Mouse (Mus musculus): ENCODE data around the gene Olfr288.

Olfr288 gene

GRCm38 (mm10) chr15:98166963-98167644, 28.2 kb downstream of the Olfr288 start, which contains the start of gene Ccdc184:
Gene Ccdc184, plus strand, starts transcription at chr15:98167158.
- in situ Hi-C loops (cut with MboI), result no loop called here

- in situ Hi-C loops (cut with MboI), result no loop called here
Measured at GRCm38 (mm10) chr15:98165525-98165924, 29.8 kb downstream of the Olfr288 start, which contains the start of gene Asb8. Gene Asb8, minus strand, starts transcription at chr15:98165625.

- in situ Hi-C loops (cut with MboI), result no loop called here
Measured at GRCm38 (mm10) chr15:98162561-98162960, 32.8 kb downstream of the Olfr288 start.

GRCm38 (mm10) chr15:98161026-98161805, 34.1 kb downstream of the Olfr288 start:
- in situ Hi-C loops (cut with MboI), result no loop called here

GRCm38 (mm10) chr15:98157253-98157652, 38.1 kb downstream of the Olfr288 start:
- in situ Hi-C loops (cut with MboI), result no loop called here

GRCm38 (mm10) chr15:98155944-98156343, 39.4 kb downstream of the Olfr288 start:
- in situ Hi-C loops (cut with MboI), result no loop called here

- in situ Hi-C loops (cut with MboI), result no loop called here
Measured at GRCm38 (mm10) chr15:98155272-98155671, 40.1 kb downstream of the Olfr288 start.

GRCm38 (mm10) chr15:98154631-98155030, 40.7 kb downstream of the Olfr288 start:
- in situ Hi-C loops (cut with MboI), result loop anchor here (5.0 kb wide), 1 partner anchor 62 kb away; the partner anchor contains the start of genes Pfkm and Senp1

- in situ Hi-C loops (cut with MboI), result loop anchor here (5.0 kb wide), 1 partner anchor 62 kb away; the partner anchor contains the start of genes Pfkm and Senp1
Measured at GRCm38 (mm10) chr15:98154146-98154545, 41.2 kb downstream of the Olfr288 start.

GRCm38 (mm10) chr15:98153625-98154024, 41.7 kb downstream of the Olfr288 start:
- in situ Hi-C loops (cut with MboI), result loop anchor here (5.0 kb wide), 1 partner anchor 61 kb away; the partner anchor contains the start of genes Pfkm and Senp1

- in situ Hi-C loops (cut with MboI), result loop anchor here (5.0 kb wide), 1 partner anchor 61 kb away; the partner anchor contains the start of genes Pfkm and Senp1
Measured at GRCm38 (mm10) chr15:98152916-98153315, 42.4 kb downstream of the Olfr288 start.

- in situ Hi-C loops (cut with MboI), result no loop called here
Measured at GRCm38 (mm10) chr15:98149166-98149602, 46.2 kb downstream of the Olfr288 start.

- in situ Hi-C loops (cut with MboI), result no loop called here
Measured at GRCm38 (mm10) chr15:98148356-98148755, 47.0 kb downstream of the Olfr288 start.

GRCm38 (mm10) chr15:98145559-98146181, 49.7 kb downstream of the Olfr288 start:
- in situ Hi-C loops (cut with MboI), result no loop called here

GRCm38 (mm10) chr15:98144861-98145507, 50.4 kb downstream of the Olfr288 start:
- in situ Hi-C loops (cut with MboI), result no loop called here

- in situ Hi-C loops (cut with MboI), result no loop called here
Measured at GRCm38 (mm10) chr15:98142515-98142914, 52.8 kb downstream of the Olfr288 start.

GRCm38 (mm10) chr15:98140809-98141208, 54.5 kb downstream of the Olfr288 start:
- in situ Hi-C loops (cut with MboI), result no loop called here

GRCm38 (mm10) chr15:98139763-98140162, 55.6 kb downstream of the Olfr288 start:
- in situ Hi-C loops (cut with MboI), result no loop called here

- in situ Hi-C loops (cut with MboI), result no loop called here
Measured at GRCm38 (mm10) chr15:98136871-98137270, 58.5 kb downstream of the Olfr288 start.
